Mouse (Mus musculus) cortical plate, adult 2 months (tissue): ENCODE measurements around the gene 1700017B05Rik.

ENCODE experiments used
- CTCF ChIP-seq: fragments of 200-500 bp; IDR thresholded peaks from 2 replicates; pipeline ENCODE4 v1.5.1; 2011; ENCODE audit warnings: mild to moderate bottlenecking, control low read depth, low read length; ENCODE audit not compliant: insufficient read depth; ENCODE audit errors: extremely low read depth
- POLR2A ChIP-seq: fragments of 200-500 bp; IDR thresholded peaks from 2 replicates; pipeline ENCODE4 v1.6.1; 2011; ENCODE audit warnings: mild to moderate bottlenecking, low read length, control low read depth; ENCODE audit not compliant: insufficient read depth; ENCODE audit errors: extremely low read depth

- TF ChIP-seq CTCF (no peak), POLR2A (no peak)
Observed at GRCm38 (mm10) chr9:57269384-57269783, 7.0 kb upstream of the 1700017B05Rik start.
